Mouse (Mus musculus) left cerebral cortex, adult 2 months (tissue): ENCODE results near the gene Enkd1. TPM values are rescaled to one million over a fixed set of nuclear protein-coding genes. Genes with fewer than 3 reads are reported as not detected.

Experiments used
- DNase-seq, 2 experiments: peaks; one replicate each; pipeline ENCODE4 v3.0.0; 2021 to 2022; ENCODE audit warnings: low spot score in 2 of 2, mixed read lengths in 1 of 2; ENCODE audit errors: extremely low spot score in 1 of 2
- H3K27ac ChIP-seq: fragments of 200-600 bp; 2 replicates; pipeline ENCODE4 v1.8.1; 2022
- H3K4me3 ChIP-seq: fragments of 200-600 bp; 2 replicates; pipeline ENCODE4 v1.8.1; 2022
- CTCF ChIP-seq: fragments of 200-600 bp; IDR thresholded peaks from 2 replicates; pipeline ENCODE4 v1.8.1; 2022; ENCODE audit warnings: antibody characterized with exemption, mild to moderate bottlenecking, moderate library complexity
- intact Hi-C: fragments of 180-260 bp; cut with DNase I; formaldehyde crosslinking; loops from one replicate; pipeline ENCODE4 v1.15.1; 2025
- long read RNA-seq, 2 experiments: library from polyadenylated mRNA; stranded (forward); transcript quantifications; one replicate each; pipeline ENCODE4 v2.0.0; 2021; ENCODE audit warnings: borderline mapping rate in 2 of 2
- total RNA-seq, 2 experiments: library from RNA; stranded (reverse); gene quantifications; 2 replicates each; pipeline ENCODE4 v1.2.3; 2021

The Enkd1 gene
- total RNA-seq = 10 to 100 TPM in 1 of 2 experiments, 1 to 10 TPM in 1; 9.6 to 10.6 TPM
- long read RNA-seq, experiment 1, partial matches to known transcripts = 0 of 8 reads
- long read RNA-seq, experiment 1, other reads (novel, unspliced or antisense) = 4 of 8 reads
- long read RNA-seq, experiment 2, partial matches to known transcripts = 1 of 4 reads
- long read RNA-seq, experiment 2, other reads (novel, unspliced or antisense) = 2 of 4 reads

DNA sequence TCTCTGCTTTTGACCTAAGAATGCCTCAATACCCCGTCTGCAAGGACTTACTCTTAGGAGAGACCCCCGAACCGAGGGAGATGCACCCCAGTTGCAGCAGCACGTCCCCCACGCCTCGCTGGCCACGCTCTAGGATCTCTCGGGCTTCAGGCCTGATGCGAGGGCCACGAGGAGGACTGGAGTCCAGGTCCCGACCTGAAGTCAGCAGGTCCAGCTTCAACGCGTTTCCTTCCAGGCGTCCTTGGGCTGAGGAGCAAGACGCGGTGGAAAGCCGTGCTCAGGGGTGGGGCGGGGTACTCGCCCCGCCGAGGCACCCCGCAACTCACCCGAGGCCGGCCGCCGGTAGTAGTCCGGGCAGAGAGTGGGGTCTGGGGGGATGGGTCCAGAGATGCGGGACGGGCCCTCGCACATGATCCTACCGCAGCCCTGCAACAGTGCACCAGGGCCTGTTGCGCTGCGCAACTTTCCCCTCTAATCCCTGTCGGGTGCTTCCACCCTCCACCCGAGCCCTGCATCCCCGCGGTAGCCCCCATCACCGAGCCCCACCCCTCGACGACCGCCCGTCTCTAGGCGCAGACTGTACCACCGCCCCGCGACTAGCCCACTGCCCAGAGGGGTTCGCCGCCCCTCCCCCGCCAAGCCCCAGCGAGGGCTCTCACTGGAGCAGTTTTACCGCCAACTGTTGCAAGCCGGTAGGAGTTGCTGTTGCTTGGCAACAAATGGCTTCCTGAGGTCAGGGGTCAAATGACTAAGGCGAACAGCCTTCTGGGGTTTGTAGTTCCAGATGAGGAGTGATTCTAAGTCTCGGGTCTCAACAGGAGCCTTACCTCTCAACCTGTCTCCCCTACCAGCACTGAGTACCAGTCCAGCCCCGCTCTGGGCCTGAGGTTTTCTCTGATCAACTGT is at the start of gene Enkd1, which contains the start of gene 4933405L10Rik:
TSS of gene Enkd1 (minus strand) at position 713 of the 906 bp plus-strand sequence.
TSS of gene 4933405L10Rik (plus strand) at position 158 of the 906 bp plus-strand sequence.
- DNase-seq = peak; percentile 80 to 83
- no peak within 1 kb of the TSS for H3K27ac ChIP-seq
- H3K4me3 ChIP-seq = peak within 1 kb of the TSS; percentile 87
- TF ChIP-seq CTCF = no peak
- intact Hi-C loops = no loop called here

DNA sequence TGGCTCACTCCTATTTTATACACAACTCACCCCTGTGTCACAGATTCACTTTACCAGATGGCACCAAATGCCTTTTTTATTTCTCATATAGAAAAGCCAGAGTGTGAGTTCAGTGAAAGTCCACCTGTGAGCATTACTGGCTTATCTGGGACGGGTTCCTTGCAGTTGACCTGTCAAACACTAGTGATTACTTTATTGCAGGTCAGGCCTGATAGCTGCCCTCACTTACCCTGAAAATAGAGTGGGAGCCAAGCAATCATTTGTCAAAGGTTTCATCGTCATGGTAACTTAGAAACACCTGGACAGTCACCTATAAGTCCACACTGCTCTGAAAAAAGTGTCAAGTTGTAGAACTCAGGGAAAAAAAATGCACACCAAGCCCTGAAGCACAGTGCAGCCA is 46.7 kb upstream of the Enkd1 start:
- intact Hi-C loops = no loop called here
- no peak for DNase-seq
- TF ChIP-seq CTCF = no peak
- Histone ChIP-seq H3K4me3 (no peak overlapping the region), H3K27ac (no peak overlapping the region)

DNA sequence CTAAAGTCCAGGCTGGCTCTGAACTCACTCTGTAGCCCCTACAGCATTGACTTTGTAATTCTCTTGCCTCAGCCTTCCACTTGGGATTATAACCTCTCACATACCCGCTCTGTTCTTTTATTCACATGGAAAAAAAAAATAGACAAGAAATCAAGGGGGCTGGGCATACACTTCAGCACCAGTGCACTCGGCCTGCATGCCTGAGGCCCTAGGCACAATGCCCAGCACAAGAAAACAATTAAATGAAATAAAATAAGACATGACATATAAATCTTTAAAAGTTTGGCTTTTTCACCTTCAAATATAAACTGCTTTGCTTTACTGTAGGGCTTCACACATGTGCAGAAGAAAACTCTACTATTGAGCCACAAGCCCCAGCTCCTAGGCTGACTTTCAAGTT is 45.9 kb upstream of the Enkd1 start:
- DNase-seq = no peak
- TF ChIP-seq CTCF = no peak
- intact Hi-C loops = no loop called here
- Histone ChIP-seq H3K27ac (no peak overlapping the region), H3K4me3 (no peak overlapping the region)

DNA sequence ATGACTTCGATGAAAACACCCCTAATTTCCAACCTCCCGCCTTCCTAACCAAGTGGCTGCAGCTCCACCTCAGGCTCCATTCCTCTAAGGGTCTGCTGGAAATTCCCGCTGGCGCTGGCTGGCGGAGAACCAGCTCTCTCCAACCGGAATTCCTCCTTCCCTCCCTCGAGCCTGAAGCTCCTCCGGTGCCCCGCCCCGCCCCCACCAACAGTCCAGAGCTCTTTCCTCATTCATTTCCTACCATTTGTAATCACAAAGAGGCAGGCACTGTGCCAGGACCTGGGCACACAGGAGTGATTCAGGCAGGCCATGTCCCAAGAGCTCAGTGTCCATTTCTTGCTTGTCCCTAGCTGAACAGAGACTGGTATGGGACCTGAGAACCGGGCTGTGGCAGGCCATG is 42.6 kb upstream of the Enkd1 start:
- peak; percentile 28 to 38 for DNase-seq
- Histone ChIP-seq H3K4me3 (no peak overlapping the region), H3K27ac (no peak overlapping the region)
- intact Hi-C loops = no loop called here
- TF ChIP-seq CTCF = no peak

DNA sequence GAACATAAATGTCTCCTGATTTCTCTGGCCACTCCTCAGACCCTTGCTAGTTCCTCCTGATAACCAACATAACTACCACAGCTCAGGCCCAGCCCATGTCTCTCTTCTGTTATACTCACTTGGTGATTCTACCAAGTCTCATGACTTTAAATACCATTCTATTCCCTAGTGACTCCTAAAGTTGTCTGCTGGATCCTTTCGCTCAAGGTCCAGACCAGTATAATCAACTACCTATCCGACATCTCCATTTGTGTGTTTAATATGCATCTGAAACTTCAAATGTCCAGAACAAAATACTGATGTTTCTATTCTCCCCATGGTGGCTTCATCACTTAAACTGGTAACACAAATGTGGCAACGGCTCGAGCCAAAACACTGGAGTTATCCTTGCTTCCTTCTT is 35.3 kb upstream of the Enkd1 start:
- intact Hi-C loops = no loop called here
- H3K27ac ChIP-seq = no peak overlapping the region
- H3K4me3 ChIP-seq = no peak overlapping the region
- no peak for TF ChIP-seq CTCF
- DNase-seq = no peak

DNA sequence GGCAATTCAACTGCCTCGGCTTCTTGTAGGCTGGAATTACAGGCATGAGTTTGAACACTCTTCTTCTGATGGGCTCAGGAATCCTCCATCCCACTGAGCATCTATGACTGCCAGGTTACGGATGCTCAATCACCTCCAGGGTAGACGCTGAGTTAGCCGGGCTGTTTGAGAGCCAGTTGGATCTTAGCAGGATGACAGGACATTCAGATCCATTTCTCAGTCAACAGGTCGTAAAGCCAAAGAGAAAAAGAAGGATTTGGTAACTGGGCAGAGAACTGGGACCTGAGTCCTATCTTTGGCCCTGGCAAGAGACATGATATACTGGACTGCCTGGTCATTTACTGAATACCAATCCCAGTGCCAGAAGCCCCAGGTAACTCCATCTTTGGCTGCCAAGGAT is 31.2 kb upstream of the Enkd1 start:
- DNase-seq = no peak
- Histone ChIP-seq H3K27ac (no peak overlapping the region), H3K4me3 (no peak overlapping the region)
- intact Hi-C loops = no loop called here
- TF ChIP-seq CTCF = no peak

DNA sequence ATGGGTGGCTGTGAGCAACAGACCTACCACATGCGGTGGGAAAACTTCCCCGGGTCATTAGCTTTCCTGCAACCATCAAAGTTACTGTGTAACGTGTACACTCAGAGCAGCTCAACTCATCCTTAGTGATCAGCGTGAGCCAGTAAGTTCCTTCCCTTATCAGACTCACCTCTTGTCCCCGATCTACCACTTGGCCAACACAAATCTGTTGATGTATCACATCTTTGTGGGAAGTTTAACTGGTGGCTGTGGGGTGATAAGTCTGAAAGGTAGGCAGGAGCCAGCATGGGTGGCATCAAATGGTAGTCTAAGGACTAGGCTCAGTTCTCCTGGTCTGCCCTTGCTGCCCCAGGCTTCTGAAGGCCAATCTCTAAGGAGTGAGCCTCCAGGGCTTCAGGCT is 24.2 kb upstream of the Enkd1 start:
- no peak overlapping the region for H3K4me3 ChIP-seq
- no peak for TF ChIP-seq CTCF
- no peak for DNase-seq
- H3K27ac ChIP-seq = no peak overlapping the region
- intact Hi-C loops = no loop called here

DNA sequence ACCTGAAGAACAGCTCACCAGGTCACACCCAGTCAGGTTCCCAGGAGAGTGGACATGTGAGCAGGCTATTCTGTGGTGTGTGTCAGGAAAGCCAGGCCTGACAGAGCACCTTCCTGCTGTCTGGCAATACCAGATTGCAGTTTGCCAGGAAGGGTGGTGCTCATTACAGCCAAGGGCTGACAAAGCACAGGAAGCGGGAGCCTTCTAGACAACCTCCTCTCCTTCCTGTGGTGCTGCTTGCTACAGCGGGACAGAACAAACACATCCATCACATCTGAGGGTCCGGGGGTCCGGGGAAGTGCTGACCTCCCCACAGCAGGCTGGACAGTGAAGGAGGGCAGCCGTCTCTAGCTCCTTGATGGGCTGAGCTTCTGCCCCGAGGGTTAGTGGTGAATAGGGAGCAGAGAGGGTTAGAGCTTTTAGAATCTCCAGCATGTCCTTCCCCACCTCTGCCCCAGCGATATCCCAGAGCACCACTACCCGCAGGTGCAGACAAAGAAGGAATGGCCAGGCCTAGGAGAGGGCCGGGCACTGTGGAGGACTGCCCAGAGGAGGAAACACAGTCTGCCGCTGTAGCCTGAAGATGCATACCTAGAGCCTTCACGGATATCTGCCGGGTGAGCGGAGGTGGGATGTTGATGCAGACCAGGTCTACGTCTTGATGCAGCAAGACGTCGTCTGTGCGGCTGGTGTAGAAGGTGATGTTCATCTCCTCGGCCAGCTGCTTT is 19.6 kb upstream of the Enkd1 start:
- intact Hi-C loops = no loop called here
- peak overlapping the region; percentile 29 for H3K27ac ChIP-seq
- H3K4me3 ChIP-seq = no peak overlapping the region
- no peak for TF ChIP-seq CTCF
- DNase-seq = no peak

DNA sequence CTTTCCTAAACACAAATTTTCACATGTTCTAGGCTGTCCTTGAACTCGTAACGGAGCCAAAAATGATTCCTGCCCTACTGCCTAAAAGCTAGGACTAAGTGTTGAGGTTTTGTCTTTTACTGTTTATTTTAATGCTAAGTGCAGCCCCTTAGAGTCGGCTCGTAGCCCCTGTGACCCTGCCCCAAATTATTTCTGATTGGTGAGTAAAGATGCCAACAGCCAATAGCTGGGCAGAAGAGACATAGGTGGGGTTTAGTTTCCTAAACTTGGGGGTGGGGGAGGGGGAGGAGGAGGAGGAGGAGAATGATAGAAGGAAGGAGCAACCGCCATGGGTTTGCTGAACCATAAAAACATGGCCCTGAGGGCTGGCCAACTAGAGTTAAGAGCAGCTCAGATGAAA is 17.7 kb upstream of the Enkd1 start:
- no peak for DNase-seq
- Histone ChIP-seq H3K27ac (no peak overlapping the region), H3K4me3 (no peak overlapping the region)
- TF ChIP-seq CTCF = no peak
- intact Hi-C loops = no loop called here

DNA sequence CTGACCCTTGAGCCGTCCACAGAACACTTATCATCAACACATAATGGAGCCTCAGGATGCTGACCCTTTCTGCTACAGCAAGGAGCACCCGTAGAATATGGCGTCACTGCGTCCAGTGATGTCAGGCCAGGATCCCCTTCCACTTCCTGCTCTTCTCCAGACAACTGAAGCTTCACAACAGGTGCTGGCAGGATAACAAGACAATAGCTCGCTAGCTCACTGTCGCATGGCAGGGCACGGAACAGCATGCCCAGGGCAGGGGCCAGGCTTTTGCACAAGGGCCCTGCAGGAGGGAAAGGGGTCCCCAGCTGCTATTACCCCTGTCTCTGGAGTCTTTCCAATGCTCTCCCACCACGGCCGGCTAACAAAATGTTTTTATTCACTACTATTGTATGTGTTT is 14.9 kb upstream of the Enkd1 start:
- no peak overlapping the region for H3K4me3 ChIP-seq
- no peak overlapping the region for H3K27ac ChIP-seq
- intact Hi-C loops = no loop called here
- DNase-seq = no peak
- no peak for TF ChIP-seq CTCF

DNA sequence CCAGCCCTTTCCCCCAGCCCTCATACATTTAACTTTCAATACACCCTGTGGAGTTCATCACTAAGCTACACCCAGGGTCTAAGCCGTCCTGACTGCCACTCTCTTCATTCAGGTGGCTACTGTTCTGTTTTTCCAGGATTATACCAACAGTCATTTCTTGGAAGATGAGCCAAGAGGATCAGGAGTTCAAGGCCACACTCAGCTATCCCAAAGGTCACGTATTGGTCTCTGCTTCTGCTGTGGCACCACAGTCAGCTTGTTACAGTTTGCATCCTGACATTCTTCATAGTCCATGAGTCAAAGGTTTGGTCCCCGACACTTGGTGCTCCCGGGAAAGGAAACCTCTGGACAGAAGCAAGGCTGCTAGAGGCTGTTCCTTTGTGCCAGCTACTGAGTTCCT is 11.6 kb upstream of the Enkd1 start:
- no peak for TF ChIP-seq CTCF
- intact Hi-C loops = no loop called here
- DNase-seq = no peak
- no peak overlapping the region for H3K27ac ChIP-seq
- no peak overlapping the region for H3K4me3 ChIP-seq

DNA sequence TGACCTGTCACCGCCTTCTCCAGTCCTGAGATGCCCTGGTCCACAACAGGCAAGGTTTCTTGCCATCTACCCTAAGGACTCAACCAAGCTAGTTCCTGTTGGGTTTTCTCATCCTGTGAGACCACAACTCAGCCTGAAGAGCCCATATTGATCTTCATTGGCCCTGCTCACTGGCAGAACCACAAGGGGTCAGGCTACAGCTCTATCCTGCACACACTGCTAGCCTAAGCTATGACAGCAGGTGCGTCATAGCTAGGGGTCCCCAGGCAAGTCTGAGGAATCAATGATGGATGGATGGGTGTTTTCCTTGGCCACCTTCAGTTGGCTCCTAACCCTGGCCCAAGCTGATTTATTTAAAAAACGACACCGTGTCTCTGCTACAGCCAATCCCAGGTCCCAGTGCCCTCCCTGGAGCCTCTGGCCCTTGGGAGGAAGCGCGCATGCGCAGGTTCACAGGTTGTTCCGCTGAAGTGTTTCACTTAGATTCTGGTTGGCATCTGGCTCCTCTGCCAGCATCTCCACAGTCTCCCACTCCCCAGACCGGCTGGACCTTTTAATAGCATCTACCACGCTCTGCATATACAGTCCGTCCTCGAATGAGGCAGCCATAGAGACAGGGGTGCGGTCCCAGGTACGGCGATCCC is 8.4 kb upstream of the Enkd1 start:
- Histone ChIP-seq H3K4me3 (no peak overlapping the region), H3K27ac (no peak overlapping the region)
- no peak for TF ChIP-seq CTCF
- DNase-seq = no peak
- intact Hi-C loops = no loop called here
